Mouse (Mus musculus) forebrain, embryonic 14.5 days (tissue): ENCODE measurements around the gene Megf11. TPM values are rescaled to one million over a fixed set of nuclear protein-coding genes. Genes with fewer than 3 reads are reported as not detected.

Source experiments
- ATAC-seq: fragments of 200-750 bp; cut with Nextera tagmentation; 2 replicates; pipeline ENCODE4 v1.8.0; 2017; ENCODE audit warnings: mild to moderate bottlenecking, moderate library complexity
- DNase-seq: peaks from one replicate; pipeline ENCODE4 v3.0.0-alpha.2; 2015; ENCODE audit warnings: low spot score
- H3K27ac ChIP-seq: fragments of 300-500 bp; sonication (generic); 2 replicates; pipeline ENCODE4 v1.5.1; 2014; ENCODE audit warnings: low read depth, mild to moderate bottlenecking, control low read depth, low read length, moderate library complexity
- H3K27me3 ChIP-seq: fragments of 300-500 bp; sonication (generic); replicated peaks from 2 replicates; pipeline ENCODE4 v1.6.1; 2014; ENCODE audit warnings: low read length, control low read depth, mixed read lengths; ENCODE audit not compliant: control insufficient read depth, insufficient read depth
- H3K36me3 ChIP-seq: fragments of 300-500 bp; sonication (generic); 2 replicates; pipeline ENCODE4 v1.6.1; 2014; ENCODE audit warnings: low read length, control low read depth; ENCODE audit not compliant: control insufficient read depth, insufficient read depth
- H3K4me1 ChIP-seq: fragments of 300-500 bp; sonication (generic); 2 replicates; pipeline ENCODE4 v1.6.1; 2014; ENCODE audit warnings: antibody characterized with exemption, low read length, control low read depth; ENCODE audit not compliant: control insufficient read depth, insufficient read depth
- H3K4me2 ChIP-seq: fragments of 300-500 bp; sonication (generic); 2 replicates; pipeline ENCODE4 v1.6.1; 2014; ENCODE audit warnings: mild to moderate bottlenecking, control low read depth, low read length
- H3K4me3 ChIP-seq: fragments of 300-500 bp; sonication (generic); 2 replicates; pipeline ENCODE4 v1.5.1; 2014; ENCODE audit warnings: low read depth, low read length, control low read depth
- H3K9ac ChIP-seq: fragments of 300-500 bp; sonication (generic); 2 replicates; pipeline ENCODE4 v1.6.1; 2014; ENCODE audit warnings: mild to moderate bottlenecking, low read length, control low read depth, moderate library complexity
- H3K9me3 ChIP-seq: fragments of 300-500 bp; sonication (generic); replicated peaks from 2 replicates; pipeline ENCODE4 v1.6.1; 2016; ENCODE audit warnings: low read length, control low read depth, mixed read lengths; ENCODE audit not compliant: control insufficient read depth
- WGBS: fragments of 180-500 bp; shearing (Covaris S2); extraction: QIAGEN DNeasy Blood & Tissue Kit; methylation state at CpG from one replicate; pipeline ENCODE4 v1.1.7; 2014; 5-methylcytosine and 5-hydroxymethylcytosine counted together
- polyA plus RNA-seq: library from polyadenylated mRNA; unstranded; fragments of >200 nt; fragmentation: Nextera tagmentation; extraction: Ambion mirVana; gene quantifications from 2 replicates; pipeline ENCODE4 v1.2.1, GENCODE M21; 2014

Megf11 gene
- polyA plus RNA-seq, 1 experiment from 2014 or later = 7.0 TPM

DNA sequence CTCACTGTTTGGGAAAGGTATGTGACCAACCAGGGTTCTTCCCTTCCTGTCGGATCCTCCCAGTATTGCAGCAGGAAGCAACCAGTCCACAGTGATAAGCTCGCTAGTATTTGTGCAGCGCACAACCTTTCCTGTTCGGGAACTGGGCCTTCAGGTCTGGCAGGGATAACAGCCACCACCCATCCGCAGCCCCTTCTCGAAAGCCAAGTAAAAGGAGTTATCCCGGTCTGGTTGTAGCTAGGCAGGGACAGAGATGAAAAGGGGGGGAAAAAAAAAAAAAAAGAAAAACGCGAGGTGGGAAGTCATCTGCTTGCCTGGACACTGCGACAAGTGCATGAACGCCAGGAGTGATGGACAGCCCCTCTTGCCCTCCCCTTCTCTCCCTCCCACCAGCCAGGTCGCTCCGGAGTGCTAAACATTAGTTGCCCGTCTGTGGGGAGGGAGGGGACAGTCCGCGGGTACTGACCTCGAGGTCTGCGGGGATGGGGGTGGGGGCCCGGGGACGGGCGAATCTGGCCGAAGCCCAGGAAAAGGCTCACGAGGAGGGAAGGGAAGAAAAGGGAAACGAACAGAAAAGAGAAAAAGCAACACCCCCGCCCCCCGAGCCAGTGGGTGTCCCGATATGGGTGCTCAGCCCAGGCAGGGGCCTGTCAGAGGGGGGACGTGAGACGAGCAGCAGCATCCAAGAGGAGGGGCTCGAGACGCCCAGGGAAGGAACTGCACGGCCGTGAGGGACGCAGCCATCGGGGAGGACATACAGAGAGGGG is 351.4 kb downstream of the Megf11 start:
- Histone ChIP-seq H3K9ac (peak overlapping the region; percentile 88), H3K27ac (peak overlapping the region; percentile 94), H3K36me3 (no peaks in the 10 kb centered on the region), H3K4me2 (peak overlapping the region; percentile 54), H3K4me1 (peaks cover 4% of the 10 kb centered on the region; the same call in 1 of the 2 replicates), H3K4me3 (peak overlapping the region; percentile 97), H3K9me3 (no peaks in the 10 kb centered on the region), H3K27me3 (no peaks in the 10 kb centered on the region)
- DNase-seq (peak; percentile 78), ATAC-seq (peak; percentile 79)
- WGBS = under 1% methylated on average over 31 of the region's 35 CpGs

DNA sequence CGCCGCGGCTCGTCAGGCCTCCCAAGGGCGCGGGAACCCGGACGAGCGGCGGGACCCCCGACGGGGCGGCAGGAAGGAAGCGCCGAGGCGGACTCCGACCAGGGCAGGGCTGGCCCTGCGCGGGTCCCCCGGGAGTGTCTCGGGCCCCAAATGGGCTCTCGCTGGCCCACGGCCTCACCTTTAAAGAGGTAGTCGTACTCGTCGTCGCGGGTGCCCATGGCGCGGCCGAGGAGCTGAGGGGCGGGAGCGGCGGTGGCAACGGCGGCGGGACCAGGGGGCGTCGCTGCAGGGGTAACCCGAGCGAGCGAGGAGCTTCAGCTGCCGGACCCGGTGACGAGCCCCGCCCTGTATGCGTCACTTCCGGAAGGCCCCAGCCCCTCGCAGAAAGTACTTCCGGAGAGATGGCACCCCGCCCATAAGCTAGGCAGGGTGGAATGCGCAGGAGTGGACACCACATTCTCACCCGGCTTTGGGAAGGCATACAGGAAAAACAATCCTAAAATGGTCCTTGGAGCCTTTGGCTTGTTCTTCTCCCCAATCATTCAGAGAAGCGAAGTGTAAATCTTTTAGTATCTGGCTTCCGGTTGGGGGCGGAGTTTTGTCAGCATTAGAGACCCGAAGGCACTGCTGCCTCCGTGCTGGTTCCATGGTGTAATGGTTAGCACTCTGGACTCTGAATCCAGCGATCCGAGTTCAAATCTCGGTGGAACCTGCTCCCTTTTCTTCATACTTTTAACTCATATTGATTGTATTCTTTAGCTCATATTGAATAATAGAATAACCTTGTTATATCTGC is 352.2 kb downstream of the Megf11 start, which contains the start of gene Rab11a:
Gene Rab11a, minus strand, starts transcription at position 353 of the 796 bp plus-strand sequence.
- Histone ChIP-seq H3K27me3 (no peaks in the 10 kb centered on the region), H3K4me1 (peaks cover 4% of the 10 kb centered on the region; the same call in 1 of the 2 replicates), H3K4me3 (peak within 1 kb of the TSS; percentile 97), H3K9ac (peak within 1 kb of the TSS; percentile 88), H3K27ac (peak within 1 kb of the TSS; percentile 94), H3K36me3 (no peaks in the 10 kb centered on the region), H3K4me2 (peak within 1 kb of the TSS; percentile 54), H3K9me3 (no peaks in the 10 kb centered on the region)
- ATAC-seq (peak; percentile 97), DNase-seq (peak; percentile 97)
- WGBS = under 1% methylated on average over 58 of the region's 61 CpGs

DNA sequence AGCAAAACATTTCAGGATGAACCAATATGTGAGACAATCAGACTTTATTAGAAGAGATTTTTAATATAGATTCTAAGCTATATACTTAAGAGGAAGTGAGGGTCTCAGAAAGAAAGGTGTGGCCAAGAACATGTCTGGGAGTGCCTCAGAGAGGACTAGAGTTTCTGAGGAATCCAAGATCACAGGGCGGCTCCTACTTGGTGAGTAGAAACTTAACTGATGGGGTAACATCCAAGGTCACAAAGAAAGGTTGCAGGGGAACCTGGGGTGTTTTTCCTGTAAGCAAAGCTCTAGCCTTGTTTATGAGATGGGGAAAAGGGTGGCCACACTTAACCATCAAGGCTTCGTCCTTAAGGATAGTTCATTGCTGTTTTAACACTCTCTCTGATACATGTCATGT is 353.6 kb downstream of the Megf11 start:
- DNase-seq (no peak), ATAC-seq (no peak)
- Histone ChIP-seq H3K36me3 (no peaks in the 10 kb centered on the region), H3K27ac (no peak overlapping the region), H3K27me3 (no peaks in the 10 kb centered on the region), H3K9me3 (no peaks in the 10 kb centered on the region), H3K4me1 (peaks cover 4% of the 10 kb centered on the region; the same call in 1 of the 2 replicates), H3K4me2 (no peak overlapping the region), H3K9ac (no peak overlapping the region), H3K4me3 (no peak overlapping the region)
- WGBS = 91% methylated on average over 2 of the region's 2 CpGs

DNA sequence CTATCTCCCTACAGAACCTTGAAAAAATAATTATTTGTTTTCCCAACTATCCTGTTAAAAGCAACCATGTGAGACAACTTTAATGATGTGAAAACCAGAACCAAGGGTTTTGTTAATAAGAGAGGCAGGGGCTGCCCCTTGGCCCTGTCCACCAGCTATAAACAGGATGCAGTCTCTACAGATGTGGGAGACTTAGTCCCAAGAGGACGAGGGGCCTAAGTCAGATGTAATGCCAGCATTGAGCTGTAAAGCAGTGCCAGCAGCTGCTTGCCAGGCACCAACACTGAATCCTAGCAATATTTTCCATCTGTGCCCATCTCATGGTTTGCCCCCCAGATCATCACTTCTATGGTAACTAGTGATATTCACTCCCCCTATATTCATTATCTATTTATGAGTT is 357.0 kb downstream of the Megf11 start:
- no peak overlapping the region for H3K4me2 ChIP-seq
- H3K4me1 ChIP-seq = no peaks in the 10 kb centered on the region
- no peaks in the 10 kb centered on the region for H3K9me3 ChIP-seq
- H3K27ac ChIP-seq = no peak overlapping the region
- H3K4me3 ChIP-seq = no peak overlapping the region
- DNase-seq (no peak), ATAC-seq (no peak)
- no peak overlapping the region for H3K9ac ChIP-seq
- no peaks in the 10 kb centered on the region for H3K27me3 ChIP-seq
- WGBS = 56% methylated on average over 1 of the region's 1 CpGs
- no peaks in the 10 kb centered on the region for H3K36me3 ChIP-seq

DNA sequence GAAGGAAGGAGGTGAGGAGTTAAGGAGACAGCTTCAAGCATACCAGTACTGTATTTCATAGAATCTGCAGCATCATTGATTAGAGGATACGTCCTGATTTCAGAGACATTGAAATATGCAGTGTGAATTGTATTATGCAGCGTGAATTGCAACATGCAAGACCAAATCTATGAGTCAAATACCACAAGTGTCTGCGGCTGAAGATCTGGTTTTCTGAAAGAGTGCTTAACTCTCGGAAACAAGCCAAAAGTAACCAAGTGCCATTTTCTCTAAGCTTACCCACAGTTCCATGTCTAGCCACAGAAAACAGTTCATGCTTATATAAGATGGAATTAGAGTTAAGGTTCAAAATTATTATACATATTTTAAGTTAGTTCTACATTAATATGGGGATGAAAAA is 362.3 kb downstream of the Megf11 start:
- Histone ChIP-seq H3K9ac (no peak overlapping the region), H3K27ac (no peak overlapping the region), H3K9me3 (no peaks in the 10 kb centered on the region), H3K36me3 (no peaks in the 10 kb centered on the region), H3K4me3 (no peak overlapping the region), H3K4me1 (no peaks in the 10 kb centered on the region), H3K4me2 (no peak overlapping the region), H3K27me3 (no peaks in the 10 kb centered on the region)
- ATAC-seq (no peak), DNase-seq (no peak)
- WGBS = 76% methylated on average over 4 of the region's 4 CpGs

DNA sequence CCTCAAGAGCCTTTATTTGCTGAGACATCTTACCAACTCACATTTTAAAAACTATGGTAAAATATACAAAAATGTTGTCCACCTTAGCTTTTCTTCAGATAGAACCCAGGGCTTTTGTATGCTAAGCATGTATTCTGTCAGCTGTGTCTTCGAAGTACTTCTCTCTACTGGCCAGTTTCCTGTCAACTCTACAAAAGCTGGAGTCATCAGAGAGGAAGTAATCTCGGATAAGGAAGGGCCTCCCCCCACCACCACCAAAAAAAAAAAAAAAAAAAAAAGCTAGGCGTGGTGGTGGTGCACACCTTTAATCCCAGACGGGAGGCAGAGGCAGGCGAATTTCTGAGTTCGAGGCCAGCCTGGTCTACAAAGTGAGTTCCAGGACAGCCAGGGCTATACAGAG is 363.9 kb downstream of the Megf11 start:
- Histone ChIP-seq H3K27ac (no peak overlapping the region), H3K9me3 (no peaks in the 10 kb centered on the region), H3K4me2 (no peak overlapping the region), H3K9ac (no peak overlapping the region), H3K4me1 (no peaks in the 10 kb centered on the region), H3K4me3 (no peak overlapping the region), H3K36me3 (no peaks in the 10 kb centered on the region), H3K27me3 (no peaks in the 10 kb centered on the region)
- DNase-seq (no peak), ATAC-seq (no peak)
- WGBS = 81% methylated on average over 6 of the region's 6 CpGs

DNA sequence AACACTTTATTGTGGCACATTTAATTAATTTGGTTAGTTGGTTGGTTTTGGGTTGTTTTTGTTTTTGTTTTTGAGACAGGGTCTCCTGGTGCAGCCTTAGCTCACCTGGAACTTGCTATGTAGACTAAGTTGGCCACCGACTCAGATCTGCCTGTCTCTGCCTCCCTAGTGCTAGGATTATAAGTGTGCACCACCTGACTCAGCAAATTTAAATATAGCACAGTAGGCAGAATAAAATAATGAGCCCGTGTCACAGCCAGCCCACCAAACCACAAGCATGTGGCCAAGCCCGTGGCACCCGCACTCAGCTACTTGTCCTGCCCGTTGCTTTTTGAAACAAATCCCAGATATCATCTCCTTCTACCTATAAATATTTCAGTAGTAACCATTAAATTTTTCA is 367.1 kb downstream of the Megf11 start:
- Histone ChIP-seq H3K9ac (no peak overlapping the region), H3K9me3 (no peaks in the 10 kb centered on the region), H3K4me3 (no peak overlapping the region), H3K4me1 (no peaks in the 10 kb centered on the region), H3K27ac (no peak overlapping the region), H3K27me3 (no peaks in the 10 kb centered on the region), H3K36me3 (no peaks in the 10 kb centered on the region), H3K4me2 (no peak overlapping the region)
- no peak for ATAC-seq
- DNase-seq = no peak
- WGBS = 89% methylated on average over 5 of the region's 5 CpGs

DNA sequence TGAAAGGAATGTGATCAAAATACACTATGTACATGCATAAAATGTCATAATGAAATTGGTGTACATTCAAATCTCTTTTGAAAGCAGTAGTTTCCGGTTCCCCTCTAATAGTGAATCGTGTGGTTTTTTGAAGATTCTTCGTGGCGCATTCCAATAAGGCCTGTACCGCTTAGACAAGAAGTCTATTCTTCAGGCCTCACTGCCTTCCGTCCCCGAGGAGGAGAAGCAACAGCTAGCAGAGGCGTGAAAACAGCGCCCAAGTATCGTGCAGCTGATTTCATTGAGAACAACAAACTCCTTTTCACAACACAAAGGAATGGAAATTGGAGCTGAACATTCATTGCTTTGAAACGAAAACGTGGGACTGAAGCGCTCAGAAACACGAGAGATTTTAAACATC is 372.6 kb downstream of the Megf11 start:
- H3K4me3 ChIP-seq = no peak overlapping the region
- peak; percentile 29 for DNase-seq
- ATAC-seq = no peak
- WGBS = 56% methylated on average over 14 of the region's 14 CpGs
- H3K27me3 ChIP-seq = no peaks in the 10 kb centered on the region
- no peak overlapping the region for H3K27ac ChIP-seq
- H3K9me3 ChIP-seq = no peaks in the 10 kb centered on the region
- H3K36me3 ChIP-seq = no peaks in the 10 kb centered on the region
- H3K4me2 ChIP-seq = no peak overlapping the region
- no peaks in the 10 kb centered on the region for H3K4me1 ChIP-seq
- no peak overlapping the region for H3K9ac ChIP-seq
